Mouse (Mus musculus) forebrain, embryonic 10.5 days (tissue): ENCODE results near the gene Arhgef2. TPM values are rescaled to one million over a fixed set of nuclear protein-coding genes. Genes with fewer than 3 reads are reported as not detected.
"Not testable (repeated sequence)": the region's sequence is repeated elsewhere in the genome, so short reads cannot be mapped to it uniquely, and the experiment has no call there.

Experiments
- DNase-seq: peaks from one replicate; pipeline ENCODE4 v3.0.0-alpha.2; 2017; ENCODE audit warnings: low spot score; ENCODE audit errors: extremely low spot score
- H3K27ac ChIP-seq: fragments of 300-500 bp; sonication (generic); 2 replicates; pipeline ENCODE4 v1.5.1; 2016; ENCODE audit warnings: mild to moderate bottlenecking
- H3K27me3 ChIP-seq: fragments of 300-500 bp; sonication (generic); 2 replicates; pipeline ENCODE4 v1.6.1; 2016; ENCODE audit warnings: mild to moderate bottlenecking; ENCODE audit not compliant: poor library complexity, severe bottlenecking
- H3K36me3 ChIP-seq: fragments of 300-500 bp; sonication (generic); replicated peaks from 2 replicates; pipeline ENCODE4 v1.6.1; 2016; ENCODE audit warnings: mild to moderate bottlenecking, moderate library complexity
- H3K4me1 ChIP-seq: fragments of 300-500 bp; sonication (generic); 2 replicates; pipeline ENCODE4 v1.6.1; 2016
- H3K4me3 ChIP-seq: fragments of 300-500 bp; sonication (generic); 2 replicates; pipeline ENCODE4 v1.5.1; 2016; ENCODE audit warnings: mild to moderate bottlenecking, moderate library complexity
- H3K9me3 ChIP-seq: fragments of 300-500 bp; sonication (generic); 2 replicates; pipeline ENCODE4 v1.6.1; 2016; ENCODE audit warnings: mild to moderate bottlenecking, moderate library complexity
- WGBS: fragments of 180-500 bp; shearing (Covaris S2); methylation state at CpG from one replicate; pipeline ENCODE4 v1.1.7; 2016; 5-methylcytosine and 5-hydroxymethylcytosine counted together
- polyA plus RNA-seq: library from polyadenylated mRNA; unstranded; fragments of >200 nt; fragmentation: Nextera tagmentation; extraction: Ambion mirVana; gene quantifications from 2 replicates; pipeline ENCODE4 v1.2.1, GENCODE M21; 2016

The Arhgef2 gene
- polyA plus RNA-seq, 1 experiment from 2014 or later = 92.6 TPM

DNA sequence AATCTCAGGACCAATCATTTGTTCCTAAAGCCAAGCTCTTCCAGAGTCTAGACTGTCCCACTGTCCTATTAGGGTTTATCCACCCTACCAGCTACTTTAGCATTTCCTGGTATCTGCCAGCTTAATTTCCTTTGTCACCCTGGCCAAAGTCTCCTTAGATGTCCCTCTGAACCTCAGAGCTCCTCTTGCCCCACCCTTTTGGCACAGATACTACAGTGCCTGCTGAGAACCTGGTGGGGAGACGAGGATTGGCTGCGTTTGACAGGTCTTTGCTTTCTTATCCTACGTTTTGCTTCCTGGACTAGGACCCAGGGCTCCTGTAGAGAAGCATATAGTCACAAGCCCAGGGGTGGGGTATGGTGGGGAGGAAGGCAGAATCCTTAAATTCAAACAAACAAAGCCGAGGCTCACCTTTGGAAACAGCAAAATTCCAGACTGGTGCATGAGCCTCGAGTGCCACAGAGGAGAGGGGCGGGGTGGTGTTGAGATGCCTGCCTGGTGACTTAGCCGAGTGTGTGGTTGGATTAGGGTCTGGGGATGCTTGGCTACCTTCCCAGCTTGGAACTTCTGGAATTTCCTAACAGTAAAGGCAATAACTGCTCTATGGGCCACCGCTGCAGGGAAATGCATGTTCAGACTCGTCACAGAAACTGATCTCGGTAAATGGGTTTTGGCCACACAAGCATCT is 11.7 kb upstream of the Arhgef2 start:
- WGBS = 74% methylated on average over 10 of the region's 10 CpGs
- peaks cover 31% of the 10 kb centered on the region for H3K4me1 ChIP-seq
- H3K27ac ChIP-seq = no peak overlapping the region
- no peak for DNase-seq
- H3K27me3 ChIP-seq = no peaks in the 10 kb centered on the region
- no peak overlapping the region for H3K4me3 ChIP-seq
- H3K9me3 ChIP-seq = no peaks in the 10 kb centered on the region
- peaks cover 4% of the 10 kb centered on the region; the same call in 1 of the 2 replicates for H3K36me3 ChIP-seq

- H3K36me3 ChIP-seq, H3K27ac ChIP-seq, H3K4me3 ChIP-seq, H3K27me3 ChIP-seq, DNase-seq, H3K9me3 ChIP-seq: not testable (repeated sequence)
- peaks cover 15% of the 10 kb centered on the region for H3K4me1 ChIP-seq
- 81% methylated on average over 4 of the region's 4 CpGs for WGBS
Measured at GRCm38 (mm10) chr3:88596547-88596946, 9.2 kb upstream of the Arhgef2 start.

GRCm38 (mm10) chr3:88602466-88602865 is 3.3 kb upstream of the Arhgef2 start:
- H3K27ac ChIP-seq = no peak overlapping the region
- H3K4me3 ChIP-seq = no peak overlapping the region
- DNase-seq = no peak
- H3K36me3 ChIP-seq = no peaks in the 10 kb centered on the region
- H3K9me3 ChIP-seq = no peaks in the 10 kb centered on the region
- H3K4me1 ChIP-seq = peaks cover 13% of the 10 kb centered on the region
- peaks cover 8% of the 10 kb centered on the region for H3K27me3 ChIP-seq
- 80% methylated on average over 4 of the region's 4 CpGs for WGBS

GRCm38 (mm10) chr3:88603714-88604161 is 2.0 kb upstream of the Arhgef2 start:
- Histone ChIP-seq H3K9me3 (no peaks in the 10 kb centered on the region), H3K4me1 (peaks cover 20% of the 10 kb centered on the region), H3K27me3 (peaks cover 8% of the 10 kb centered on the region), H3K36me3 (no peaks in the 10 kb centered on the region), H3K4me3 (no peak overlapping the region), H3K27ac (no peak overlapping the region)
- DNase-seq = peak; percentile 68
- whole genome bisulfite sequencing = 31% methylated on average over 6 of the region's 6 CpGs

GRCm38 (mm10) chr3:88604863-88605262 is 903 bp upstream of the Arhgef2 start:
- Histone ChIP-seq H3K36me3 (no peaks in the 10 kb centered on the region), H3K4me3 (no peak overlapping the region), H3K9me3 (no peaks in the 10 kb centered on the region), H3K27me3 (peaks cover 8% of the 10 kb centered on the region), H3K4me1 (peaks cover 20% of the 10 kb centered on the region), H3K27ac (no peak overlapping the region)
- 90% methylated on average over 7 of the region's 7 CpGs for WGBS
- no peak for DNase-seq

DNA sequence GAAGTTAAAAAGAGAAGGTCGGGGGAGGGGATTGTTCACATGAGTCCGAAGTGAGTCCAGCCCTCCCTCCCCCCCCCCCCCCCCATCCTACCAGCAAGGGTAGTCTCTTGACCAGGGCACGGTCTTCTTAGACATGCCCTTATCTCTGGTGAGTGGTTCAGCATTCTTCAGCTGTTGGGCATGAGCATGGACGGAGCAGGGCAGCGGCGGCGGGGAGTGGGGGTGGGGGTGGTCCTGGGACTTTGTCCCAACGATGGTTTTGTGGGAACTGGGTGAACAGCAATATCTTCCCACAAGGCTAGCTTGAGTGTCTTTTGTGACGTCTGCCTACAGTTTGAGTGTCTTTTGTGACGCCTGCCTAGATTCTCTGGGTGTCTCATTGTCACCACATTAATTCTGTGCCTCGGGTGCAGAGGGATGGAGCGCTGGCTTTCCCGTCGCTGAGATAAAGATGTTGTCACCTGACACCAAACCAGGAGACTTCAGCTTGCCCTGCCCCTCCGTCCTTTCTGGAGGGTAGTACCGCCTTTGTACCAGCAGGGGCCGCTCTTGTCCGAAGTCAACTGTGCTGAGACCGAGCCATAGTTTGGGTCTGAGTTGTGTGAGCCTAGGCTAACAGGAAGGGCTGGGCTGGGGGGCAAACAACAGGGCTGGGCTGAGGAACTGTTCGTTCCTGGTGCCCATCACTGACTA is 1.4 kb downstream of the Arhgef2 start:
- Histone ChIP-seq H3K4me3 (peak overlapping the region; percentile 54), H3K4me1 (peaks cover 20% of the 10 kb centered on the region), H3K27me3 (peaks cover 8% of the 10 kb centered on the region), H3K36me3 (no peaks in the 10 kb centered on the region), H3K9me3 (no peaks in the 10 kb centered on the region), H3K27ac (peak overlapping the region; percentile 78)
- WGBS = 0% methylated on average over 20 of the region's 20 CpGs
- peak; percentile 93 for DNase-seq

GRCm38 (mm10) chr3:88607758-88608138 is 2.0 kb downstream of the Arhgef2 start:
- 18% methylated on average over 10 of the region's 10 CpGs for WGBS

DNA sequence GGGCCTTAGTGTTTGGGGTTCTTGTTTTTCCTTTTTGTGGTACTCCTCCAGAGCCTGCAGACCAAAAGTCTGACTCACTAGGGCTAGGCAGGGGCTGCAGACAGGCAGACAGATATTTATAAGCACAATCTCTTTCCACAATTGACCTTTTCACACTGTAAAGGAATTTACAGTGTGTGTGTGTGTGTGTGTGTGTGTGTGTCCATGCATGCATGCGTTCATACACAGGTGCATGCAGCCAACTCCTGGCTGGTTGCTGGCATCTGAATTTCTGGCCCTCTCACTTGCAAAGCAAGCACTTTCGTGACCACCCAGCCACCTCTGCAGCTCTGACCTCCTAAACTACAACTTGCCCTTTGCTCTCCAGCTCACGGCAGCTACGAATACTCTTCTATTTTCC is 3.3 kb downstream of the Arhgef2 start:
- no peak for DNase-seq
- peaks cover 18% of the 10 kb centered on the region for H3K4me1 ChIP-seq
- H3K36me3 ChIP-seq = no peaks in the 10 kb centered on the region
- no peak overlapping the region for H3K27ac ChIP-seq
- peaks cover 8% of the 10 kb centered on the region for H3K27me3 ChIP-seq
- no peak overlapping the region for H3K4me3 ChIP-seq
- no peaks in the 10 kb centered on the region for H3K9me3 ChIP-seq
- WGBS = 83% methylated on average over 4 of the region's 4 CpGs

More at GRCm38 (mm10) chr3:88607758-88608138, 2.0 kb downstream of the Arhgef2 start:
- Histone ChIP-seq H3K4me1 (peaks cover 20% of the 10 kb centered on the region), H3K27me3 (peaks cover 8% of the 10 kb centered on the region), H3K9me3 (no peaks in the 10 kb centered on the region), H3K4me3 (peak overlapping the region; percentile 54), H3K36me3 (no peaks in the 10 kb centered on the region), H3K27ac (peak overlapping the region; percentile 78)
- DNase-seq = no peak

DNA sequence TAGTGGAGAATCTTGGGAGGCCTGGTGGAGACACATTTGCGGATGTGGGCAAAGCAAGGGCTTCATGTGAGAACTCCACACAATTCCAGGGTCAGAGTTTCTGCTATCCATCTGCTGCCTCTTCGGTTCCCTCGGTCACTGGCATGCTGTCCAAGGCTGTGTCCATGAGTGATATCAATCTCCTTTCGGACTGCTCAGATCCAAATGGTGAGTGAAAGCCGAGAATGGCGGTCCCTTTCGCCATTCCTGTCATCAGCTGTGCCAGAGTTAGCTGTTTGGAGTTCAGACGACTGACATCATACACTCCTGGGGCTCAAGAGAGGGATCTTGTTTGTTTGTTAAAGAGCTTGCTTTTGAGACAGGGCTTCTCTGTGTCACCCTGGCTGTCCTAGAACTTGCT is 8.7 kb downstream of the Arhgef2 start:
- no peak overlapping the region for H3K27ac ChIP-seq
- no peak overlapping the region for H3K4me3 ChIP-seq
- no peaks in the 10 kb centered on the region for H3K36me3 ChIP-seq
- DNase-seq = no peak
- H3K27me3 ChIP-seq = peaks cover 14% of the 10 kb centered on the region; the same call in 1 of the 2 replicates
- no peaks in the 10 kb centered on the region for H3K9me3 ChIP-seq
- H3K4me1 ChIP-seq = peaks cover 26% of the 10 kb centered on the region
- WGBS = 85% methylated on average over 8 of the region's 8 CpGs

DNA sequence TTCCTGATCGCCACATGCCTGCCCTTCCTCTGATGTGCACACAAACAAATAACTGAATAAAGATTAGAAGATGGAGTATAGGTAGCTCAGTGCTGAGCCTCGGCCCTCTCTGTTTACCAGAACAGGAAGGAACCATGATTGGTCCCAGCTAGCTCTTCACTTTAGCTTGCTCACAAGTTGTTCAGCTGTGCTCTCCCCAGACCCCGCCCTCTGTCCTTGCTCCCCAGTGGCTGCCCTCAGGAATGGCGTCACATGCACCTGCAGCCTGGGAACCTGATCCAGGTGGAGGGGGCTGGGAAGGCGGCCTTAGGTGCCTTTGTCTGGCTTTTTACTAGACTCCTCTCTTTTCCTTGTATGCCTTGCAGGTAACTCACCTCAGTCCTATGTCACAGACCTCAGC is 9.4 kb downstream of the Arhgef2 start:
- peak overlapping the region; percentile 9; the same call in 1 of the 2 replicates for H3K4me3 ChIP-seq
- WGBS = 58% methylated on average over 5 of the region's 5 CpGs
- H3K9me3 ChIP-seq = no peaks in the 10 kb centered on the region
- peaks cover 33% of the 10 kb centered on the region for H3K4me1 ChIP-seq
- DNase-seq = no peak
- H3K27ac ChIP-seq = peak overlapping the region; percentile 26
- peaks cover 14% of the 10 kb centered on the region; the same call in 1 of the 2 replicates for H3K27me3 ChIP-seq
- no peaks in the 10 kb centered on the region for H3K36me3 ChIP-seq

GRCm38 (mm10) chr3:88615902-88616391 is 10.2 kb downstream of the Arhgef2 start:
- H3K27ac ChIP-seq = peak overlapping the region; percentile 26; the same call in 1 of the 2 replicates
- H3K4me1 ChIP-seq = peaks cover 42% of the 10 kb centered on the region
- no peaks in the 10 kb centered on the region for H3K36me3 ChIP-seq
- no peaks in the 10 kb centered on the region for H3K9me3 ChIP-seq
- peak overlapping the region; percentile 9; the same call in 1 of the 2 replicates for H3K4me3 ChIP-seq
- no peak for DNase-seq
- peaks cover 14% of the 10 kb centered on the region; the same call in 1 of the 2 replicates for H3K27me3 ChIP-seq
- 48% methylated on average over 9 of the region's 9 CpGs for WGBS

DNA sequence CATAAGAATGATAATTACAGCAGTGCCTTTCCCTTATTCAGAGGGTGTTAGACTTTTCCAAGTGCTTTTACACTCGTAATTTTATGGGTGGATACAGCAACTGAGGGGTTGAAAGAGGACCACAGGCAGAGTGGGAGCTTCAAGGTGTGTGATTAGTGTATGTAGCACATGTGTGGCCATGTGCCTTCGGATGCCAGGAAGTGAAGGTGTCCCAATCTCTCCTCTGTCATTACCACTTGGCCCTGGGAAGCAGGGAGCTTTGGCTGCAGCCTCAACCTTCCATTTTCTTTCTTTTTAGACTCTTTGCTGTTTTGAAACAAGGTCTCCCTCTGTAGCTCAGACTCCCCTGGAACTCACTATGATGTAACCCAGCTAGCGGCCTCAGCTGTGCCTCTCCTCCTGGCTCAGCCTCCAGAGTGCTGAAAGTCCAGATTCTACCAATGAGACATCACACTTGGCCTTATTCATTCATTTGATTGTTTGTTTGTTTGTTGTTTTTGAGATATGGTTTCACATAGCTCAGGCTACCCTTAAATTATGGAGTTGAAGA is 11.3 kb downstream of the Arhgef2 start:
- Histone ChIP-seq H3K4me3 (no peak overlapping the region), H3K27me3 (peaks cover 14% of the 10 kb centered on the region; the same call in 1 of the 2 replicates), H3K27ac (no peak overlapping the region), H3K36me3 (no peaks in the 10 kb centered on the region), H3K4me1 (peaks cover 44% of the 10 kb centered on the region), H3K9me3 (no peaks in the 10 kb centered on the region)
- DNase-seq = no peak
- WGBS = 88% methylated on average over 3 of the region's 3 CpGs
